Mouse (Mus musculus): ENCODE data around the gene Smad9. TPM values are rescaled to one million over a fixed set of nuclear protein-coding genes. Genes with fewer than 3 reads are reported as not detected.

The Smad9 gene
- total and polyA plus RNA-seq, 3 experiments = 1.0 to 3.5 (median 1.6) TPM

DNA sequence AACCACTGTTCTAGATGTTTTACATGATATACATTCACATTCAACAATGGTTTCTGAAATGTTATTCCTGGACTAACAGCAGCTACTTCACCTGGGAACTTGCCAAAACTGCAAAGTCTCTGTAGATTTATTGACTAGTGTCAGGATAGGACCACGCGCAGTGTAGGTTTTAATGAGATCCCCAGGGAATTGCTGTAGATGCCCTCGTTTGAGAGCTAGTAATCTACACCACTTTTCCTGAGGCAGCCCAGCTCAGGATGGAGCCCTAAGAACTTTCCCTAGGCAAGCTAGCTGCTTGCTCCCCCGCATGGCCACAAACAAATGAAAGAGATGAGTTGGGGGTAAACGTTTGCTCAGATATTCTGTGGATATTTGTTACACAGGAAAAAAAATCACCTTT, 67.1 kb downstream of the Smad9 start:
- intact Hi-C loops (cut with DNase I) = no loop called here
- no peak overlapping the region for H3K4me3 ChIP-seq
- H3K4me1 ChIP-seq (ENCODE audit: control insufficient read depth, insufficient read depth, low read length) = no peaks in the 10 kb centered on the region
- no peaks in the 10 kb centered on the region for H3K36me3 ChIP-seq (ENCODE audit: control insufficient read depth, insufficient read depth, low read length)
- TF ChIP-seq CTCF (IDR thresholded peaks at IDR 0.05) (no peak), POLR2A (IDR thresholded peaks at IDR 0.05; ENCODE audit: insufficient read depth, low read depth, low read length) (no peak), EP300 (IDR thresholded peaks at IDR 0.05; ENCODE audit: insufficient read depth, low read depth, low read length) (no peak)
- no peak overlapping the region for H3K27ac ChIP-seq
- 56% methylated on average over 5 of the region's 5 CpGs for WGBS
- DNase-seq = no peak
- H3K27me3 ChIP-seq (ENCODE audit: control insufficient read depth, insufficient read depth, low read length) = no peaks in the 10 kb centered on the region
- H3K9ac ChIP-seq (ENCODE audit: low read depth, low read length) = no peak overlapping the region
- no peaks in the 10 kb centered on the region for H3K79me2 ChIP-seq (replicated peaks; ENCODE audit: control insufficient read depth, insufficient read depth, low read length)

- no peak overlapping the region for H3K27ac ChIP-seq
- no peak overlapping the region for H3K4me3 ChIP-seq
- intact Hi-C loops (cut with DNase I) = no loop called here
- H3K79me2 ChIP-seq (replicated peaks; ENCODE audit: control insufficient read depth, insufficient read depth, low read length) = no peaks in the 10 kb centered on the region
- no peak overlapping the region for H3K9ac ChIP-seq (ENCODE audit: low read depth, low read length)
- 85% methylated on average over 3 of the region's 3 CpGs for WGBS
- H3K36me3 ChIP-seq (ENCODE audit: control insufficient read depth, insufficient read depth, low read length) = no peaks in the 10 kb centered on the region
- H3K4me1 ChIP-seq (ENCODE audit: control insufficient read depth, insufficient read depth, low read length) = no peaks in the 10 kb centered on the region
- TF ChIP-seq CTCF (IDR thresholded peaks at IDR 0.05) = no peak
- no peak for TF ChIP-seq EP300 (IDR thresholded peaks at IDR 0.05; ENCODE audit: insufficient read depth, low read depth, low read length)
- TF ChIP-seq POLR2A (IDR thresholded peaks at IDR 0.05; ENCODE audit: insufficient read depth, low read depth, low read length) = no peak
- H3K27me3 ChIP-seq (ENCODE audit: control insufficient read depth, insufficient read depth, low read length) = no peaks in the 10 kb centered on the region
- DNase-seq = no peak
These were observed 77.1 kb downstream of the Smad9 start for GRCm38 (mm10) chr3:54832491-54832890.

- Histone ChIP-seq H3K79me2 (replicated peaks; ENCODE audit: control insufficient read depth, insufficient read depth, low read length) (no peaks in the 10 kb centered on the region), H3K9ac (ENCODE audit: low read depth, low read length) (no peak overlapping the region), H3K4me3 (no peak overlapping the region), H3K4me1 (ENCODE audit: control insufficient read depth, insufficient read depth, low read length) (no peaks in the 10 kb centered on the region), H3K27ac (no peak overlapping the region), H3K27me3 (ENCODE audit: control insufficient read depth, insufficient read depth, low read length) (no peaks in the 10 kb centered on the region), H3K36me3 (ENCODE audit: control insufficient read depth, insufficient read depth, low read length) (no peaks in the 10 kb centered on the region)
- intact Hi-C loops (cut with DNase I) = no loop called here
- TF ChIP-seq POLR2A (IDR thresholded peaks at IDR 0.05; ENCODE audit: insufficient read depth, low read depth, low read length) (no peak), CTCF (IDR thresholded peaks at IDR 0.05) (no peak), EP300 (IDR thresholded peaks at IDR 0.05; ENCODE audit: insufficient read depth, low read depth, low read length) (no peak)
- DNase-seq = no peak
- WGBS = 53% methylated on average over 2 of the region's 2 CpGs
These were observed 80.0 kb downstream of the Smad9 start for GRCm38 (mm10) chr3:54835421-54835820.

Other genes with a start within 250 kb of the Smad9 start
- gene Supt20, start 62.8 kb upstream of the Smad9 start, total RNA-seq (2021) = 10 to 100 TPM; 18.0 to 19.8 TPM
- 22.7 and 26.4 TPM in 2 replicates for gene Supt20, start 62.8 kb upstream of the Smad9 start, polyA plus RNA-seq (2012; rRNA removed)
- gene Gm21958, start 41.2 kb upstream of the Smad9 start, total RNA-seq (2021) = not detected
- not detected in 2 replicates for gene Gm21958, start 41.2 kb upstream of the Smad9 start, polyA plus RNA-seq (2012; rRNA removed)
- gene Exosc8, start 20.2 kb upstream of the Smad9 start, total RNA-seq (2021) = 10 to 100 TPM; 19.0 to 19.7 TPM
- 10.7 and 19.9 TPM in 2 replicates for gene Exosc8, start 20.2 kb upstream of the Smad9 start, polyA plus RNA-seq (2012; rRNA removed)
- gene Alg5, start 20.0 kb upstream of the Smad9 start, total RNA-seq (2021) = 10 to 100 TPM in 1 of 2 experiments, 1 to 10 TPM in 1; 8.9 to 10.5 TPM
- gene Alg5, start 20.0 kb upstream of the Smad9 start, polyA plus RNA-seq (2012; rRNA removed) = 6.9 and 10.4 TPM in 2 replicates
- gene Rfxap, start 52.2 kb downstream of the Smad9 start, total RNA-seq (2021) = 10 to 100 TPM; 20.5 to 22.3 TPM
- gene Rfxap, start 52.2 kb downstream of the Smad9 start, polyA plus RNA-seq (2012; rRNA removed) = 8.9 and 11.0 TPM in 2 replicates
- gene Sertm1, start 160.3 kb downstream of the Smad9 start, total RNA-seq (2021) = under 1 TPM; 0.20 to 0.26 TPM
- gene Sertm1, start 160.3 kb downstream of the Smad9 start, polyA plus RNA-seq (2012; rRNA removed) = 0.12 and 0.20 TPM in 2 replicates